Mouse (Mus musculus) embryonic facial prominence, embryonic 14.5 days (tissue): Measurements from ENCODE around the gene Gm4778. TPM values are rescaled to one million over a fixed set of nuclear protein-coding genes. Genes with fewer than 3 reads are reported as not detected.
"Not testable (repeated sequence)": the region's sequence is repeated elsewhere in the genome, so short reads cannot be mapped to it uniquely, and the experiment has no call there.

Experiments
- ATAC-seq: fragments of 200-750 bp; cut with Nextera tagmentation; 2 replicates; pipeline ENCODE4 v1.8.0; 2017; ENCODE audit warnings: low read depth, moderate number of reproducible peaks, moderate TSS enrichment
- DNase-seq: peaks from one replicate; pipeline ENCODE4 v3.0.0-alpha.2; 2015; ENCODE audit warnings: low spot score
- H3K27ac ChIP-seq: fragments of 300-500 bp; sonication (generic); replicated peaks from 2 replicates; pipeline ENCODE4 v1.5.1; 2014; ENCODE audit warnings: low read depth, mild to moderate bottlenecking, low read length, moderate library complexity
- H3K27me3 ChIP-seq: fragments of 300-500 bp; sonication (generic); replicated peaks from 2 replicates; pipeline ENCODE4 v1.6.1; 2014; ENCODE audit warnings: low read length; ENCODE audit not compliant: control insufficient read depth, insufficient read depth
- H3K36me3 ChIP-seq: fragments of 300-500 bp; sonication (generic); 2 replicates; pipeline ENCODE4 v1.6.1; 2014; ENCODE audit warnings: low read length, mixed read lengths; ENCODE audit not compliant: control insufficient read depth, insufficient read depth
- H3K4me1 ChIP-seq: fragments of 300-500 bp; sonication (generic); 2 replicates; pipeline ENCODE4 v1.6.1; 2014; ENCODE audit warnings: antibody characterized with exemption, low read length; ENCODE audit not compliant: control insufficient read depth, insufficient read depth
- H3K4me2 ChIP-seq: fragments of 300-500 bp; sonication (generic); 2 replicates; pipeline ENCODE4 v1.6.1; 2014; ENCODE audit warnings: low read depth, mild to moderate bottlenecking, low read length, moderate library complexity, mixed read lengths
- H3K4me3 ChIP-seq: fragments of 300-500 bp; sonication (generic); 2 replicates; pipeline ENCODE4 v1.5.1; 2014; ENCODE audit warnings: low read depth, mild to moderate bottlenecking, low read length
- H3K9ac ChIP-seq: fragments of 300-500 bp; sonication (generic); 2 replicates; pipeline ENCODE4 v1.6.1; 2014; ENCODE audit warnings: low read depth, mild to moderate bottlenecking, low read length, moderate library complexity, mixed read lengths
- H3K9me3 ChIP-seq: fragments of 300-500 bp; sonication (generic); 2 replicates; pipeline ENCODE4 v1.6.1; 2016; ENCODE audit warnings: low read length; ENCODE audit not compliant: control insufficient read depth
- WGBS: fragments of 180-500 bp; shearing (Covaris S2); extraction: QIAGEN DNeasy Blood & Tissue Kit; methylation state at CpG from one replicate; pipeline ENCODE4 v1.1.7; 2014; 5-methylcytosine and 5-hydroxymethylcytosine counted together
- polyA plus RNA-seq: library from polyadenylated mRNA; unstranded; fragments of >200 nt; fragmentation: Nextera tagmentation; extraction: Ambion mirVana; gene quantifications from 2 replicates; pipeline ENCODE4 v1.2.1, GENCODE M21; 2014

Gm4778 gene
- polyA plus RNA-seq: not detected in 2 replicates

GRCm38 (mm10) chr3:94263736-94264135 is at the start of gene Gm4778:
Gene Gm4778, plus strand, starts transcription at chr3:94264036.
- not testable (repeated sequence) for ATAC-seq, DNase-seq, H3K27me3 ChIP-seq, H3K36me3 ChIP-seq, H3K27ac ChIP-seq, H3K4me1 ChIP-seq, H3K9ac ChIP-seq, H3K4me3 ChIP-seq, H3K4me2 ChIP-seq, H3K9me3 ChIP-seq
- 80% methylated on average over 1 of the region's 1 CpGs for WGBS

GRCm38 (mm10) chr3:94260598-94260997 is 3.2 kb upstream of the Gm4778 start:
- Histone ChIP-seq H3K4me1 (no peaks in the 10 kb centered on the region), H3K36me3 (no peaks in the 10 kb centered on the region), H3K4me2 (no peak overlapping the region), H3K9ac (no peak overlapping the region), H3K27me3 (no peaks in the 10 kb centered on the region), H3K9me3 (no peaks in the 10 kb centered on the region), H3K27ac (no peak overlapping the region), H3K4me3 (no peak overlapping the region)
- ATAC-seq: no peak
- 45% methylated on average over 6 of the region's 6 CpGs for WGBS
- DNase-seq: peak; percentile 15

- no peak for DNase-seq
- no peak overlapping the region for H3K4me3 ChIP-seq
- H3K27me3 ChIP-seq: no peaks in the 10 kb centered on the region
- H3K4me2 ChIP-seq: no peak overlapping the region
- WGBS: 85% methylated on average over 6 of the region's 11 CpGs
- no peaks in the 10 kb centered on the region for H3K4me1 ChIP-seq
- no peaks in the 10 kb centered on the region for H3K36me3 ChIP-seq
- no peaks in the 10 kb centered on the region for H3K9me3 ChIP-seq
- ATAC-seq: no peak
- H3K9ac ChIP-seq: no peak overlapping the region
- H3K27ac ChIP-seq: no peak overlapping the region
Observed at GRCm38 (mm10) chr3:94275991-94276390, 12.2 kb downstream of the Gm4778 start.

GRCm38 (mm10) chr3:94305457-94305856 is 41.6 kb downstream of the Gm4778 start:
- Histone ChIP-seq H3K4me1 (0 out of 2 replicates have a peak, but pooled peaks cover 3% of the 10 kb centered on the region), H3K27me3 (no peaks in the 10 kb centered on the region), H3K4me3 (no peak overlapping the region), H3K4me2 (no peak overlapping the region), H3K27ac (no peak overlapping the region), H3K9me3 (no peaks in the 10 kb centered on the region), H3K9ac (no peak overlapping the region), H3K36me3 (no peaks in the 10 kb centered on the region)
- ATAC-seq (no peak), DNase-seq (no peak)
- 84% methylated on average over 1 of the region's 1 CpGs for WGBS

GRCm38 (mm10) chr3:94306975-94307374 is 43.1 kb downstream of the Gm4778 start:
- 0 out of 2 replicates have a peak, but pooled peaks cover 3% of the 10 kb centered on the region for H3K4me1 ChIP-seq
- ATAC-seq (no peak), DNase-seq (no peak)
- H3K36me3 ChIP-seq: no peaks in the 10 kb centered on the region
- H3K9me3 ChIP-seq: no peaks in the 10 kb centered on the region
- H3K27me3 ChIP-seq: no peaks in the 10 kb centered on the region
- no peak overlapping the region for H3K9ac ChIP-seq
- no peak overlapping the region for H3K27ac ChIP-seq
- H3K4me2 ChIP-seq: no peak overlapping the region
- H3K4me3 ChIP-seq: no peak overlapping the region

GRCm38 (mm10) chr3:94309633-94310363 is 46.0 kb downstream of the Gm4778 start, which contains the start of gene Them4:
Gene Them4, plus strand, starts transcription at chr3:94310089.
- H3K36me3 ChIP-seq: no peaks in the 10 kb centered on the region
- 2% methylated on average over 43 of the region's 47 CpGs for WGBS
- H3K4me2 ChIP-seq: peak within 1 kb of the TSS; percentile 68
- H3K27ac ChIP-seq: peak within 1 kb of the TSS; percentile 83
- DNase-seq: peak; percentile 98
- H3K4me3 ChIP-seq: peak within 1 kb of the TSS; percentile 56
- no peaks in the 10 kb centered on the region for H3K9me3 ChIP-seq
- 0 out of 2 replicates have a peak, but pooled peaks cover 3% of the 10 kb centered on the region for H3K4me1 ChIP-seq
- H3K9ac ChIP-seq: peak within 1 kb of the TSS; percentile 73
- H3K27me3 ChIP-seq: no peaks in the 10 kb centered on the region
- peak; percentile 100 for ATAC-seq

GRCm38 (mm10) chr3:94310491-94310890 is 46.7 kb downstream of the Gm4778 start:
- no peak for ATAC-seq
- WGBS: 44% methylated on average over 7 of the region's 7 CpGs
- DNase-seq: no peak
- Histone ChIP-seq H3K4me3 (peak overlapping the region; percentile 56), H3K4me1 (0 out of 2 replicates have a peak, but pooled peaks cover 3% of the 10 kb centered on the region), H3K9ac (peak overlapping the region; percentile 73), H3K4me2 (peak overlapping the region; percentile 68), H3K36me3 (no peaks in the 10 kb centered on the region), H3K9me3 (no peaks in the 10 kb centered on the region), H3K27me3 (no peaks in the 10 kb centered on the region), H3K27ac (peak overlapping the region; percentile 83)

- no peaks in the 10 kb centered on the region for H3K27me3 ChIP-seq
- no peaks in the 10 kb centered on the region for H3K36me3 ChIP-seq
- 0 out of 2 replicates have a peak, but pooled peaks cover 3% of the 10 kb centered on the region for H3K4me1 ChIP-seq
- peak overlapping the region; percentile 68 for H3K4me2 ChIP-seq
- no peak for ATAC-seq
- no peak overlapping the region for H3K27ac ChIP-seq
- WGBS: 71% methylated on average over 6 of the region's 6 CpGs
- H3K9me3 ChIP-seq: no peaks in the 10 kb centered on the region
- peak overlapping the region; percentile 73; the same call in 1 of the 2 replicates for H3K9ac ChIP-seq
- H3K4me3 ChIP-seq: peak overlapping the region; percentile 56
- DNase-seq: no peak
Observed at GRCm38 (mm10) chr3:94310911-94311310, 47.1 kb downstream of the Gm4778 start.

- no peak overlapping the region for H3K9ac ChIP-seq
- DNase-seq (no peak), ATAC-seq (no peak)
- H3K9me3 ChIP-seq: no peaks in the 10 kb centered on the region
- no peak overlapping the region for H3K4me2 ChIP-seq
- WGBS: 76% methylated on average over 4 of the region's 4 CpGs
- 0 out of 2 replicates have a peak, but pooled peaks cover 3% of the 10 kb centered on the region for H3K4me1 ChIP-seq
- H3K4me3 ChIP-seq: no peak overlapping the region
- no peak overlapping the region for H3K27ac ChIP-seq
- no peaks in the 10 kb centered on the region for H3K27me3 ChIP-seq
- no peaks in the 10 kb centered on the region for H3K36me3 ChIP-seq
Observed at GRCm38 (mm10) chr3:94311376-94311775, 47.5 kb downstream of the Gm4778 start.
